Mouse (Mus musculus) neural tube, embryonic 13.5 days (tissue): ENCODE results near the gene Hnf4a. TPM values are rescaled to one million over a fixed set of nuclear protein-coding genes. Genes with fewer than 3 reads are reported as not detected.
A peak's percentile ranks its signal among the peaks of the same experiment; 100 is the strongest.

Experiments
- ATAC-seq: fragments of 200-750 bp; cut with Nextera tagmentation; 2 replicates; pipeline ENCODE4 v1.8.0; 2017; ENCODE audit warnings: low read depth, mild to moderate bottlenecking, moderate TSS enrichment, moderate library complexity
- H3K27ac ChIP-seq: fragments of 300-500 bp; sonication (generic); replicated peaks from 2 replicates; pipeline ENCODE4 v1.5.1; 2015; ENCODE audit warnings: moderate library complexity, mild to moderate bottlenecking, inconsistent platforms
- H3K27me3 ChIP-seq: fragments of 300-500 bp; sonication (generic); 2 replicates; pipeline ENCODE4 v1.6.1; 2015; ENCODE audit warnings: mild to moderate bottlenecking, inconsistent platforms
- H3K36me3 ChIP-seq: fragments of 300-500 bp; sonication (generic); 2 replicates; pipeline ENCODE4 v1.6.1; 2015; ENCODE audit warnings: mild to moderate bottlenecking, inconsistent platforms
- H3K4me1 ChIP-seq: fragments of 300-500 bp; sonication (generic); replicated peaks from 2 replicates; pipeline ENCODE4 v1.6.1; 2015; ENCODE audit warnings: inconsistent platforms
- H3K4me2 ChIP-seq: fragments of 300-500 bp; sonication (generic); 2 replicates; pipeline ENCODE4 v1.6.1; 2015; ENCODE audit warnings: inconsistent platforms, mild to moderate bottlenecking, moderate library complexity
- H3K4me3 ChIP-seq: fragments of 300-500 bp; sonication (generic); 2 replicates; pipeline ENCODE4 v1.5.1; 2015; ENCODE audit warnings: mild to moderate bottlenecking, inconsistent platforms
- H3K9ac ChIP-seq: fragments of 300-500 bp; sonication (generic); 2 replicates; pipeline ENCODE4 v1.6.1; 2015; ENCODE audit warnings: moderate library complexity, mild to moderate bottlenecking, inconsistent platforms
- H3K9me3 ChIP-seq: fragments of 300-500 bp; sonication (generic); 2 replicates; pipeline ENCODE4 v1.6.1; 2016; ENCODE audit warnings: inconsistent platforms
- WGBS: fragments of 180-500 bp; shearing (Covaris S2); methylation state at CpG from one replicate; pipeline ENCODE4 v1.1.7; 2015; 5-methylcytosine and 5-hydroxymethylcytosine counted together
- polyA plus RNA-seq: library from polyadenylated mRNA; unstranded; fragments of >200 nt; fragmentation: Nextera tagmentation; extraction: Ambion mirVana; gene quantifications from 2 replicates; pipeline ENCODE4 v1.2.1, GENCODE M21; 2015

Gene Hnf4a
- polyA plus RNA-seq, 1 experiment from 2014 or later = not detected

DNA sequence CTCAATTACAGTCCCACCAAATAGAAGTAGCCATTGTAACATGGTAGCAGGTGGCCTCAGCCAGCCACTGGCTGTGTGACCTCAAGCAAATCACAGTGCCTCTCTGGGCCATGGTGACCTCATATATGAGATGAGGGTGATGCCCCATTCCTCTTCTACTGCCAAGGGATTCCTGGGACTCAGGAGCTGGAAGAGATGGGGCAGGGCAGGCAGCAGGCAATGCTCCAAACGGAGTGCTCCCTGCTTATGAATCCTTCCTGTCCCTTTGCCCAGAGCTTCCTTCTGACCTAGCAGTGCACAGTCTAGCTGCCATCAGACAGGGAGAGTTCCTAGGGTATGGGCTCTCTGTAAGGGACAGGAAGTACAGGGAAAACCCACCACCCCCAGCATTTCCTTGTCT, 51.9 kb downstream of the Hnf4a start:
- peaks cover 14% of the 10 kb centered on the region for H3K4me1 ChIP-seq
- no peaks in the 10 kb centered on the region for H3K9me3 ChIP-seq
- H3K27ac ChIP-seq = no peak overlapping the region
- H3K4me3 ChIP-seq = no peak overlapping the region
- ATAC-seq = no peak
- no peaks in the 10 kb centered on the region for H3K36me3 ChIP-seq
- no peaks in the 10 kb centered on the region for H3K27me3 ChIP-seq
- H3K9ac ChIP-seq = no peak overlapping the region
- H3K4me2 ChIP-seq = no peak overlapping the region
- 74% methylated on average over 1 of the region's 1 CpGs for WGBS

DNA sequence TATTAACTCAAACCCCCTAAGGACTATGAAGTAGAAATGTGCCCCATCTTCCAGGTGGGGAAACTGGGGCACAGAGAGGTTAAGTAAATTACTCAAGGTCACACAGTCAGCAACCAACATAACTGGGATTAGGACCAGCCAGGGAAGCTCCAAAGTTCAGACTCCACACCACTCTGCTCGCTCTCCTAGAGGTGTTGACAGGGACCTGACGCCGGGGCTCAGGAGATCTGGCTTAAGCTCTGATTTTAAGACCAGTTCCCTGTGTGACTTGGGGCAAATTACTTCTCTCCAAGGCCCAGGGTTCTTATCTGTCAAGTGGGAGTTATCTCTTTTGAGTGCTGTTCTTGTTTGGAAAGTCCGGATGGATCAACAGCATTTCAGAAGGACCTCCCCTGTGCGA, 52.6 kb downstream of the Hnf4a start:
- no peak for ATAC-seq
- no peak overlapping the region for H3K9ac ChIP-seq
- no peak overlapping the region for H3K4me3 ChIP-seq
- no peaks in the 10 kb centered on the region for H3K36me3 ChIP-seq
- no peak overlapping the region for H3K4me2 ChIP-seq
- H3K9me3 ChIP-seq = no peaks in the 10 kb centered on the region
- H3K27ac ChIP-seq = no peak overlapping the region
- WGBS = 87% methylated on average over 5 of the region's 5 CpGs
- peaks cover 14% of the 10 kb centered on the region for H3K4me1 ChIP-seq
- no peaks in the 10 kb centered on the region for H3K27me3 ChIP-seq

DNA sequence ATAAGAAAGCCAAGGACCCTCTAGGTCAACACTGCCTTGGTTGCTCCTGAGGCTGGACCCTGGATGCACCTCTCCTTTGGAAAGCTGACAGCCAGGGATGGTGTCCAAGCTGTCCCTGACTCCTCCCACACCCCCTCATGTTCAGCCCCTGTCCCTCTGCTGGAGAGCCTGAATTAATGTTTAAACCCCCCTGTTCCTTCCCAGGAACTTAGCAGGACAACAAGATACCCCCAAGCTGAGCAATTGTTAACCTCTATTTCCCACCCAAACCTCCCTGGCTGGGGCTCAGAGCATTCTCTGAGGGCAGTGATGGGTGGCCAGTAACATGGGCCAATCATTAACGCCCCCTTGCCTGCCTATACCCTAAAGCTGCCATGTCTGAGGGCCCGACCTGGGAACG, 53.6 kb downstream of the Hnf4a start:
- Histone ChIP-seq H3K9me3 (no peaks in the 10 kb centered on the region), H3K36me3 (no peaks in the 10 kb centered on the region), H3K9ac (no peak overlapping the region), H3K4me1 (peaks cover 14% of the 10 kb centered on the region), H3K27ac (no peak overlapping the region), H3K4me3 (no peak overlapping the region), H3K4me2 (no peak overlapping the region), H3K27me3 (no peaks in the 10 kb centered on the region)
- 75% methylated on average over 3 of the region's 3 CpGs for WGBS
- no peak for ATAC-seq

DNA sequence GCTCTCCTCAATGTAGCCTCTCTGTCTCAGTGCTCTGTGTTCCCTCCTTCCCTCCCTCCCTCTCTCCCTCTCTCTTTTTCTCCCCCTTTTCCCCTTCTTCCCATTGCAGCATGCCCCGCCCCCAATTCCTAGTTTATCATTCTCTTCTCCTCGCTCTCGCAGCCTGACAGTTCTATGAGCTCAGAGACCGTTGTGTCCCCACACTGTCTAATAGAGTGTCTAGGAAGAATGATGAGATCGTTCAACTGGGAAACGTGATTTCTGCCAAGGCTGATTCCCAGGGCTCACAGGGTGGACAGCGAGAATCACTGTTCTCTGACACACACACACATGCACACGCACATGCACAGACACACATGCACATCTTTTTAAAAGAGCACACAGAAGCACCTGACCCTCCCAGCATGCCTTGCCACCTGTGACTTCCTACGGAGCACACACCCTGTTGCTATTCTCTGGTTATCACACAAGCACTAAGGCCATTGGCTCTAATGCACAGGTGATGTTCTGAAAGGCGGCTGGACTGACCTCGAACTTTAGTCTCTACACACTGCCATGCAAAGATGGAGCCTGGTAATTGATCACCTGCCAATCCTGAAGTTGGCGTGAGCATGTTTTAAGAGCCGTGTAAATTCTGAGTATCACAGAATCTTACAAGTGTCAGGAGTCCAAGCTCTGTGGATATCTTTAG, 54.8 kb downstream of the Hnf4a start:
- peak overlapping the region; percentile 49 for H3K27ac ChIP-seq
- H3K9ac ChIP-seq = no peak overlapping the region
- no peaks in the 10 kb centered on the region for H3K36me3 ChIP-seq
- H3K4me2 ChIP-seq = peak overlapping the region; percentile 13; the same call in 1 of the 2 replicates
- H3K4me1 ChIP-seq = peaks cover 14% of the 10 kb centered on the region
- WGBS = 60% methylated on average over 13 of the region's 13 CpGs
- H3K27me3 ChIP-seq = no peaks in the 10 kb centered on the region
- no peak overlapping the region for H3K4me3 ChIP-seq
- peak; percentile 90; the same call in 1 of the 2 replicates for ATAC-seq
- H3K9me3 ChIP-seq = no peaks in the 10 kb centered on the region

DNA sequence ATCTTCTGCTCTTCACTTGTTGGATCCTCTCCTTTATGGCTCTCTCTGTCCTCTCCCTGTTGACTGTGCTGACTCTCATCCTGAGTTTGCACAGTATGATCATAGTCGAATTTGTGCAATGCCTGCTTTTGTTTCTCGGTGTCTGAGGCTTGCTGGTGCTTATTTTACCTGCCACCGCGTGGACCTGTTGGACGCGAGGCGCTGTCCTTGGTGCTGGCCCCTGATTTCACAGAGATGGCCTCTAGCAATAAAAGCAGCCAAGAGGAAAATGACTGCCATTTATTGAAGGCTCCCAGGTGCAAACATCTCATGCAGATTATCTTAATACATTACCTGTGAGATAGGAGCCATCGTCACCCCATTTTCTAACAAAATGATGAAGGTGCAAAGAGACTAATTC, 58.0 kb downstream of the Hnf4a start:
- no peaks in the 10 kb centered on the region for H3K36me3 ChIP-seq
- ATAC-seq = no peak
- no peak overlapping the region for H3K9ac ChIP-seq
- H3K27ac ChIP-seq = no peak overlapping the region
- 30% methylated on average over 8 of the region's 8 CpGs for WGBS
- no peak overlapping the region for H3K4me3 ChIP-seq
- H3K4me1 ChIP-seq = peaks cover 14% of the 10 kb centered on the region
- no peak overlapping the region for H3K4me2 ChIP-seq
- H3K27me3 ChIP-seq = no peaks in the 10 kb centered on the region
- no peaks in the 10 kb centered on the region for H3K9me3 ChIP-seq

DNA sequence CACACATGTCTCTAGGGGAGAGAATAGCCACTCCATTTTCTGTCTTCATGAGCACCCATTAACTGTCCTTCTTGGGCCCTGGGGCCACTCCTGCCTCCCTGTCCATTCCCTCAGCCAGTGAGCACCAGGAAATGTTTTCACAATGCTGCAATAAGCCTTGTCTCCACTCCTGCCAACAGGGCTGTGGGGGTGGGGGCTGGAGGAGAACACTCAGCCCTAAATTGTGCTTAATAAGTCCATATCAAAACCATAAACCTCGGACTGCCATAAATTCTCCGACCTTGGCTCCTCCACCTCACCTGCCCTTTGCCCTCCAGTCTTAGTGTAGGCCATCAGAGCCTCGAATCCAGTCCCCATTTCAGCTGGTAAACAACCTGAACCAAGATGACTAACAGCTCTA, 67.7 kb downstream of the Hnf4a start:
- Histone ChIP-seq H3K4me2 (no peak overlapping the region), H3K27ac (no peak overlapping the region), H3K4me1 (no peaks in the 10 kb centered on the region), H3K4me3 (no peak overlapping the region), H3K9me3 (no peaks in the 10 kb centered on the region), H3K27me3 (no peaks in the 10 kb centered on the region), H3K9ac (no peak overlapping the region), H3K36me3 (no peaks in the 10 kb centered on the region)
- ATAC-seq = no peak
- 76% methylated on average over 3 of the region's 3 CpGs for WGBS

DNA sequence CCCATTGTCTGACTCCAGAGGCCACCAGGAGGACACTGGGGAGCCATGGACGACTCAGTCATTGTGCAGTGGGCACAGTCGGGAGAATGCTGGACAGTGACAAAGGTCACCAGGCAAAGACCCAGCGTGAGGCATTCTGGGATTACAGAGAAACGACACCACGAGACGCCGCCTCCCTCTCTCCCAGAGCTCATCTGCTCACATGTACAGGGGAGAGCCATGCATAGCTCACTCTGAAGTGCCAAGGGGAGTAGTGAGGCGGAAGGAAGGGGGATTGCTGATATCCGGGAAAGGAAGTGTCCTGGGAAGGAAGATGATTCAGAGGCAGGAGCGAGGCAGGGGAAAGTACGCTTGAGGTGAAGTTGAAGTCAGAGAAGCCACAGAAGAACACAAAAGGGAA, 68.6 kb downstream of the Hnf4a start:
- H3K27me3 ChIP-seq = no peaks in the 10 kb centered on the region

DNA sequence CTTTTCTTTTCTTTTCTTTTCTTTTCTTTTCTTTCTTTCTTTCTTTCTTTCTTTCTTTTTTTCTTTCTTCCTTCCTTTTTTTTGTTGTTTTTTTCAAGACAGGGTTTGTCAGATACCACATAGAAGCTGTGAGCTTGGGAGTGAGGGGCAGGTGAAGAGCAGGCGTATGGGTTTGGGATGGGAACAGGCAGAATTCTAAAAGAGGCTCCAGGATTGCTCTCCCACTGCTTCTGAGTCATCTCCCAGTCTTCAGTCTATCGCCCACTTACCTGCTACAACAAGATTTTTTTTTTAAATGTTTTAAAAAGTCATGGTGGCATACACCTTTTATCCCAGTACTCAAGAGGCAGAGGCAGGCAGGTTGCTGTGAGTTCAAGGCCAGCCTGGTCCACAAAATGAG, 71.4 kb downstream of the Hnf4a start:
- no peaks in the 10 kb centered on the region for H3K4me1 ChIP-seq
- H3K27me3 ChIP-seq = no peaks in the 10 kb centered on the region
- no peak overlapping the region for H3K27ac ChIP-seq
- H3K4me2 ChIP-seq = no peak overlapping the region
- ATAC-seq = no peak
- no peaks in the 10 kb centered on the region for H3K36me3 ChIP-seq
- WGBS = 87% methylated on average over 2 of the region's 2 CpGs
- H3K9ac ChIP-seq = no peak overlapping the region
- no peaks in the 10 kb centered on the region for H3K9me3 ChIP-seq
- H3K4me3 ChIP-seq = no peak overlapping the region

More for the DNA sequence above, 68.6 kb downstream of the Hnf4a start:
- Histone ChIP-seq H3K9ac (no peak overlapping the region), H3K27ac (no peak overlapping the region), H3K36me3 (no peaks in the 10 kb centered on the region), H3K4me3 (no peak overlapping the region), H3K9me3 (no peaks in the 10 kb centered on the region), H3K4me2 (no peak overlapping the region), H3K4me1 (no peaks in the 10 kb centered on the region)
- WGBS = 43% methylated on average over 11 of the region's 11 CpGs
- no peak for ATAC-seq

DNA sequence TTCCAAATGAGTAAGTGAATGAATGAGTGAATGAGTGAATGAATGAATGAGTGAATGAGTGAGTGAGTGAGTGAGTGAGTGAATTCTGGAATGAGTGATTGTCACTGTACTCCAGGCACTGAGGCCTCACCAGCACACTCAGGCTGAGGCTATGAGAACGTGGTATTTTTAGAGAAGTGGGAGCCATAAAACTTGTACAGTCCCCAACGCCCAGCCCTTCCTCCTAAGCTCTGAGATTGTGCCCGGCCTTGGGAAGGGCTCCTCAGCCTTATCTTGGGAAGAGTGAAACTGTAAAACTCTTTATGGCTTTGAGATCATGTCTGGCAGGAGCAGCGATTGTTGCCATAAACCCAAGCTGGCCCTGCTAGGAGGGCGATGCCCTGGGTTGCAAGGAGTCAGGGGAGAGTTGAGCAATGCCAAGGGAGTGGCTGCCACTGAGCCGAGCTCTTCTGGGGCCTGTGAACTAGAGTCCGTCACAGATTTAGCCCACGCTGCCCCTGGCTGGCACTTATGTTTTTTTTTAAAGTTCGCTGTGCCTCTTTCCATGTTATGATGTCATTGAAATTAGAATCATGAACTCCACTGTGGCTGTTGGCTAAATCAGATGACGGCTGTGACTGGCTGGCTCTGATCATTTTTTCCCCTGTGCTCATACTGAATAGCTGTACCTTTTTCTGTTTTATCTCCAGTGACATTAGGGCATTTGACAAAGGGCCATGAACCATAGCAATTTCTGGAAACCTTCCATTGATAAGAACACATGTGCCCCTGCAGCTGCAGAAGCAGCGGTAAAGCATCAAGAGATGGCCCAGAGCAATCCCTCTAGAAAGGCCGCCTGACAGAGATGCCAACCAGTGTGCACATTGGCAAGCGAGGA, 73.7 kb downstream of the Hnf4a start:
- no peaks in the 10 kb centered on the region for H3K36me3 ChIP-seq
- H3K27me3 ChIP-seq = no peaks in the 10 kb centered on the region
- no peaks in the 10 kb centered on the region for H3K9me3 ChIP-seq
- no peaks in the 10 kb centered on the region; the same call in 1 of the 2 replicates for H3K4me1 ChIP-seq
- no peak overlapping the region for H3K9ac ChIP-seq
- H3K4me3 ChIP-seq = no peak overlapping the region
- H3K27ac ChIP-seq = no peak overlapping the region
- ATAC-seq = no peak
- no peak overlapping the region for H3K4me2 ChIP-seq
- WGBS = 75% methylated on average over 13 of the region's 13 CpGs

DNA sequence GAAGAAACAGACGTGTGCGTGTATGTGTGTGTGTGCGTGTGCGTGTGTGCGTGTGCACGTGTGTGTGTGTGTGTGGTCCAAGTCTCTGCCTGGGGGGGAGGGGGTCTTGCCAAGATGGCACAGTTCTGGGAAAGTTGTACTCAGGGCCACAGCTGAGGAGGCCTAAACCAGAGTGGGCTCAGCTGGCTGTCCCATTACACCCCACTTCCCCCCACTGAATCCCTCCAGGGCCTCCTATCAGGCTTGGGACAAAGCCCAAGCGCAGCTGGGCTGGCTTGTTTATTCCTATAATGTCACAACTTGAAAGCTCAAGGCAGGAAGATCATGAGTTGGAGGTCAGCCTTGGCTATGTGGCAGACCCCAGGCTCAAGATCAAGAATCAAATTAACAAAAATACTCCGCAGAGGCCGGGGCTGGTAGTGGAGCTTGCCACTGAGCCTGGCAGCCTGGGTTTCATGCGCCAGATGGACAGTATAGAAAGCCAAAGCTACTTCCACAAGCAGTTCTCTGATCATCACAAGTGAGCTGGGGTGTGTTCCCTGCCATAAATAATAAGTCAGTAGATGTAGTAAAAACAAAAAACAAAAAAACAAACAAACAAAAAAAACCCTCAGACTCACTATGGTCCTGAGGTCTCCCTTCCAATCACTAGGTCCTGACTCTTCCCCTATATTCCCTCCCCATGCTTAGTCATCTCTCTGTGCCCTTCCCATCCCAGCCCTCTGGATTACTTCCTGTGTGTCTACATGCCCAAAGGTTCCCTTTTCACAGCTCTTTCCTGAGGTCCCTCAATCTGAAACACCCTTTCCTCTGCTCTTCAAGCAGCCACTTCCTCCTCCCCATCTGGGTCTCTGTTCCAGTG, 76.8 kb downstream of the Hnf4a start:
- Histone ChIP-seq H3K4me3 (no peak overlapping the region), H3K9me3 (no peaks in the 10 kb centered on the region), H3K27ac (no peak overlapping the region), H3K36me3 (no peaks in the 10 kb centered on the region), H3K4me2 (no peak overlapping the region), H3K4me1 (no peaks in the 10 kb centered on the region; the same call in 1 of the 2 replicates), H3K9ac (no peak overlapping the region), H3K27me3 (no peaks in the 10 kb centered on the region)
- ATAC-seq = no peak
- 85% methylated on average over 10 of the region's 10 CpGs for WGBS

DNA sequence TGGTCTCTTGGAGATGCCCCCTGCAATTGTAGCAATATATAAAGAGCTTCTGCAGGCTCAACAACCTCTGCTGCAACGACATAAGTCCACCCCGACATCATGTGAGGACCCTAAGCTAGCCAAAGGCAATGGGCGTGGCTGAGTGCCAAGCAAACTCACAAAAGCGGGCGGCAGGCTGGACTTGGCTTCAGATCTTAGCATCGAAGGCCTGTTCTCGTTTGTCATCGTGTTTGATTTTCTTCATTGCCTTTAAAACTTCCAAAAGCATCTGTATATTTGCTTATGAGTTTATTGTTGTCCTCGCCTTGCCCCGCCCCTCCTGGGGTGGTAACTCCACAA, 77.4 kb downstream of the Hnf4a start:
- no peak overlapping the region for H3K27ac ChIP-seq
- H3K4me1 ChIP-seq = no peaks in the 10 kb centered on the region; the same call in 1 of the 2 replicates
- H3K9me3 ChIP-seq = no peaks in the 10 kb centered on the region
- no peak overlapping the region for H3K4me2 ChIP-seq
- no peak for ATAC-seq
- H3K9ac ChIP-seq = no peak overlapping the region
- H3K4me3 ChIP-seq = no peak overlapping the region
- no peaks in the 10 kb centered on the region for H3K27me3 ChIP-seq
- no peaks in the 10 kb centered on the region for H3K36me3 ChIP-seq
- WGBS = 84% methylated on average over 10 of the region's 10 CpGs
